Mouse (Mus musculus) limb, embryonic 14.5 days (tissue): ENCODE measurements around the gene Gm20388. TPM values are rescaled to one million over a fixed set of nuclear protein-coding genes. Genes with fewer than 3 reads are reported as not detected.
"Not testable (repeated sequence)": the region's sequence is repeated elsewhere in the genome, so short reads cannot be mapped to it uniquely, and the experiment has no call there.

ENCODE experiments used
- ATAC-seq: fragments of 200-750 bp; cut with Nextera tagmentation; 2 replicates; pipeline ENCODE4 v1.8.0; 2017; ENCODE audit warnings: low read depth, moderate number of reproducible peaks, moderate TSS enrichment; ENCODE audit not compliant: low FRiP score
- DNase-seq: peaks from one replicate; pipeline ENCODE4 v3.0.0-alpha.2; 2015; ENCODE audit warnings: low spot score
- H3K27ac ChIP-seq: fragments of 300-500 bp; sonication (generic); replicated peaks from 2 replicates; pipeline ENCODE4 v1.5.1; 2014; ENCODE audit warnings: low read depth, mild to moderate bottlenecking, low read length, moderate library complexity, mixed read lengths
- H3K27me3 ChIP-seq: fragments of 300-500 bp; sonication (generic); 2 replicates; pipeline ENCODE4 v1.6.1; 2014; ENCODE audit warnings: low read length, mixed read lengths; ENCODE audit not compliant: control insufficient read depth, insufficient read depth
- H3K36me3 ChIP-seq: fragments of 300-500 bp; sonication (generic); 2 replicates; pipeline ENCODE4 v1.6.1; 2014; ENCODE audit warnings: mild to moderate bottlenecking, low read length, moderate library complexity, mixed read lengths; ENCODE audit not compliant: control insufficient read depth, insufficient read depth
- H3K4me1 ChIP-seq: fragments of 300-500 bp; sonication (generic); 2 replicates; pipeline ENCODE4 v1.6.1; 2014; ENCODE audit warnings: antibody characterized with exemption, low read length, mixed read lengths; ENCODE audit not compliant: control insufficient read depth, insufficient read depth
- H3K4me2 ChIP-seq: fragments of 300-500 bp; sonication (generic); replicated peaks from 2 replicates; pipeline ENCODE4 v1.6.1; 2014; ENCODE audit warnings: low read depth, mild to moderate bottlenecking, low read length, moderate library complexity; ENCODE audit not compliant: severe bottlenecking
- H3K4me3 ChIP-seq: fragments of 300-500 bp; sonication (generic); replicated peaks from 2 replicates; pipeline ENCODE4 v1.5.1; 2014; ENCODE audit warnings: low read length
- H3K9ac ChIP-seq: fragments of 300-500 bp; sonication (generic); 2 replicates; pipeline ENCODE4 v1.6.1; 2014; ENCODE audit warnings: mild to moderate bottlenecking, low read depth, low read length, moderate library complexity; ENCODE audit not compliant: severe bottlenecking
- H3K9me3 ChIP-seq: fragments of 300-500 bp; sonication (generic); 2 replicates; pipeline ENCODE4 v1.6.1; 2016; ENCODE audit warnings: low read length; ENCODE audit not compliant: control insufficient read depth
- POLR2A ChIP-seq: fragments of 200-500 bp; IDR thresholded peaks from 2 replicates; pipeline ENCODE4 v1.8.0; 2012; ENCODE audit warnings: inconsistent platforms, mild to moderate bottlenecking, moderate library complexity, borderline replicate concordance; ENCODE audit not compliant: insufficient read depth, insufficient read length; ENCODE audit errors: extremely low read depth
- WGBS: fragments of 180-500 bp; shearing (Covaris S2); extraction: QIAGEN DNeasy Blood & Tissue Kit; methylation state at CpG from one replicate; pipeline ENCODE4 v1.1.7; 2014; 5-methylcytosine and 5-hydroxymethylcytosine counted together
- polyA plus RNA-seq, 2 experiments: library from polyadenylated mRNA; depleted of rRNA in 1 of 2; stranded (reverse) in 1 of 2; unstranded in 1 of 2; fragments of >200 nt; fragmentation: Nextera tagmentation in 1 of 2; extraction: Ambion mirVana in 1 of 2; gene quantifications; 2 replicates each; pipeline versions ENCODE4 v1.2.1 to v1.2.3; 2012 to 2014

Gene Gm20388
- polyA plus RNA-seq, 2 experiments: 1.9 to 49.9 TPM

DNA sequence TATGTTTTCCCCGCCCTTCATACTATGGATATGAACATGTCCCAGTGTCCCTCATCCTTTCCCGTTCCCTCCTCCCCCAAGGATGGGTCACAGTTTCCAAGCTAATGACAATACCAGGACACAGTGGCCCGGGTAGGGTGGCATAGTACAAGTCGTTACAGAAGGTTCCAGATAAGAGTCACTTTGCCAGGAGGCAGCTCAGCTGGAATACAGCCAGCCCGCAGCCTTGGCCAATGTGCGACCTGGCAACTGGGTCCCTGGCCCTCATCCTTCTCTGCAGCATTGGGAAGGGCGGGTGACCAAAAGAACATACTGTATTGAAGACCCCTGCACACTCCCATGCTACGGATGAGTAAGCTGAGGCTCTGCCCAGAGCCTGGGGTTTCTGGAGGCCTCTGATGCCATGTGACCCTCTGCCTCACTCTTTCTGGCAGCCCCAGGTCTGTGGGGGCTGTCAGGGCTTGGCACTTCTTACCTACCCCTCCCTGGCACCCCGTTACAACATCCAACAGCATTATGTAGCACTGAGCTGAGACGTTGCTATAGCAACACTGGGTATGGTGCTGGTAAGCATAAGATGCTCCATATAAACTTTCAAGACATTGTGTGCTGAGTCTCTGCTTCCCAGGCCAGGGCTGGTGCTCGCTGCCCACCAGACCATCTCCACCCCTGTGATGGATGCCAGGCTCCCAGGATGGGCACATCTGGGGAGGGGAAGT, 418.5 kb downstream of the Gm20388 start:
- Histone ChIP-seq H3K36me3 (no peaks in the 10 kb centered on the region), H3K4me3 (no peak overlapping the region), H3K9ac (no peak overlapping the region), H3K27me3 (no peaks in the 10 kb centered on the region), H3K9me3 (no peaks in the 10 kb centered on the region), H3K27ac (no peak overlapping the region), H3K4me1 (peaks cover 12% of the 10 kb centered on the region; the same call in 1 of the 2 replicates), H3K4me2 (no peak overlapping the region)
- 86% methylated on average over 11 of the region's 11 CpGs for WGBS
- ATAC-seq (no peak), DNase-seq (no peak)
- no peak for TF ChIP-seq POLR2A

- no peak for DNase-seq
- no peak for ATAC-seq
- Histone ChIP-seq H3K4me1 (peaks cover 30% of the 10 kb centered on the region), H3K9ac (no peak overlapping the region), H3K36me3 (no peaks in the 10 kb centered on the region), H3K9me3 (no peaks in the 10 kb centered on the region), H3K4me3 (no peak overlapping the region), H3K27me3 (no peaks in the 10 kb centered on the region), H3K4me2 (no peak overlapping the region), H3K27ac (no peak overlapping the region)
- 61% methylated on average over 7 of the region's 7 CpGs for WGBS
- TF ChIP-seq POLR2A: no peak
These were observed 420.4 kb downstream of the Gm20388 start for GRCm38 (mm10) chr8:120331027-120331426.

- H3K4me3 ChIP-seq: no peak overlapping the region
- H3K4me1 ChIP-seq: peaks cover 34% of the 10 kb centered on the region
- H3K9me3 ChIP-seq: no peaks in the 10 kb centered on the region
- TF ChIP-seq POLR2A: no peak
- DNase-seq (peak; percentile 23), ATAC-seq (no peak)
- no peak overlapping the region for H3K27ac ChIP-seq
- no peaks in the 10 kb centered on the region for H3K36me3 ChIP-seq
- H3K27me3 ChIP-seq: no peaks in the 10 kb centered on the region
- 64% methylated on average over 15 of the region's 16 CpGs for WGBS
- H3K4me2 ChIP-seq: no peak overlapping the region
- H3K9ac ChIP-seq: no peak overlapping the region
These were observed 422.0 kb downstream of the Gm20388 start for GRCm38 (mm10) chr8:120332379-120333229.

GRCm38 (mm10) chr8:120333681-120334080, 423.0 kb downstream of the Gm20388 start:
- H3K4me1 ChIP-seq: peaks cover 34% of the 10 kb centered on the region
- TF ChIP-seq POLR2A: no peak
- H3K9me3 ChIP-seq: no peaks in the 10 kb centered on the region
- no peaks in the 10 kb centered on the region for H3K27me3 ChIP-seq
- DNase-seq (no peak), ATAC-seq (no peak)
- no peaks in the 10 kb centered on the region; the same call in 1 of the 2 replicates for H3K36me3 ChIP-seq
- no peak overlapping the region for H3K27ac ChIP-seq
- H3K4me2 ChIP-seq: no peak overlapping the region
- H3K9ac ChIP-seq: no peak overlapping the region
- 84% methylated on average over 4 of the region's 4 CpGs for WGBS
- H3K4me3 ChIP-seq: no peak overlapping the region

- H3K4me1 ChIP-seq: peaks cover 34% of the 10 kb centered on the region
These were observed 423.6 kb downstream of the Gm20388 start for GRCm38 (mm10) chr8:120334261-120334660.

More at GRCm38 (mm10) chr8:120334261-120334660, 423.6 kb downstream of the Gm20388 start:
- WGBS: 67% methylated on average over 3 of the region's 3 CpGs
- DNase-seq, H3K36me3 ChIP-seq, H3K9me3 ChIP-seq, ATAC-seq, H3K4me3 ChIP-seq, H3K9ac ChIP-seq, H3K27ac ChIP-seq, H3K27me3 ChIP-seq, H3K4me2 ChIP-seq: not testable (repeated sequence)
